Mouse (Mus musculus) lung, embryonic 14.5 days (tissue): Measurements from ENCODE around the gene Gulp1. TPM values are rescaled to one million over a fixed set of nuclear protein-coding genes. Genes with fewer than 3 reads are reported as not detected.
A peak's percentile ranks its signal among the peaks of the same experiment; 100 is the strongest.

Experiments
- ATAC-seq: fragments of 200-750 bp; cut with Nextera tagmentation; 2 replicates; pipeline ENCODE4 v1.8.0; 2017; ENCODE audit warnings: mild to moderate bottlenecking, moderate TSS enrichment, moderate library complexity; ENCODE audit not compliant: insufficient read depth
- DNase-seq: peaks from one replicate; pipeline ENCODE4 v3.0.0-alpha.2; 2015
- H3K27ac ChIP-seq: fragments of 300-500 bp; sonication (generic); 2 replicates; pipeline ENCODE4 v1.5.1; 2014; ENCODE audit warnings: low read depth, mild to moderate bottlenecking, moderate library complexity
- H3K27me3 ChIP-seq: fragments of 300-500 bp; sonication (generic); 2 replicates; pipeline ENCODE4 v1.6.1; 2014; ENCODE audit warnings: low read length, control low read depth; ENCODE audit not compliant: insufficient read depth
- H3K36me3 ChIP-seq: fragments of 300-500 bp; sonication (generic); 2 replicates; pipeline ENCODE4 v1.6.1; 2014; ENCODE audit warnings: control low read depth; ENCODE audit not compliant: insufficient read depth
- H3K4me1 ChIP-seq: fragments of 300-500 bp; sonication (generic); 2 replicates; pipeline ENCODE4 v1.6.1; 2014; ENCODE audit warnings: antibody characterized with exemption, control low read depth; ENCODE audit not compliant: insufficient read depth
- H3K4me2 ChIP-seq: fragments of 300-500 bp; sonication (generic); 2 replicates; pipeline ENCODE4 v1.6.1; 2014; ENCODE audit warnings: mild to moderate bottlenecking
- H3K4me3 ChIP-seq: fragments of 300-500 bp; sonication (generic); 2 replicates; pipeline ENCODE4 v1.5.1; 2014; ENCODE audit warnings: low read depth, low read length
- H3K9ac ChIP-seq: fragments of 300-500 bp; sonication (generic); 2 replicates; pipeline ENCODE4 v1.6.1; 2014
- H3K9me3 ChIP-seq: fragments of 300-500 bp; sonication (generic); 2 replicates; pipeline ENCODE4 v1.6.1; 2016; ENCODE audit warnings: low read depth, low read length, control low read depth
- CTCF ChIP-seq: IDR thresholded peaks from 2 replicates; pipeline ENCODE4 v1.5.1; 2016; ENCODE audit warnings: antibody characterized with exemption, low read depth
- WGBS: fragments of 180-500 bp; shearing (Covaris S2); extraction: QIAGEN DNeasy Blood & Tissue Kit; methylation state at CpG from one replicate; pipeline ENCODE4 v1.1.7; 2014; 5-methylcytosine and 5-hydroxymethylcytosine counted together
- polyA plus RNA-seq: library from polyadenylated mRNA; unstranded; fragments of >200 nt; fragmentation: Nextera tagmentation; extraction: Ambion mirVana; gene quantifications from 2 replicates; pipeline ENCODE4 v1.2.1, GENCODE M21; 2014

Gulp1 gene
- polyA plus RNA-seq, 1 experiment from 2014 or later: 28.3 TPM

- Histone ChIP-seq H3K9ac (no peak overlapping the region), H3K4me2 (no peak overlapping the region), H3K4me1 (no peaks in the 10 kb centered on the region), H3K9me3 (no peaks in the 10 kb centered on the region), H3K36me3 (no peaks in the 10 kb centered on the region), H3K4me3 (no peak overlapping the region), H3K27me3 (no peaks in the 10 kb centered on the region), H3K27ac (no peak overlapping the region)
- no peak for TF ChIP-seq CTCF
- ATAC-seq: no peak
- peak; percentile 21 for DNase-seq
Measured at GRCm38 (mm10) chr1:44806368-44806767, 255.1 kb downstream of the Gulp1 start.

GRCm38 (mm10) chr1:44810336-44810735 lies 259.0 kb downstream of the Gulp1 start:
- 48% methylated on average over 2 of the region's 2 CpGs for WGBS

GRCm38 (mm10) chr1:44833934-44834333 lies 282.6 kb downstream of the Gulp1 start:
- no peak for TF ChIP-seq CTCF
- WGBS: 64% methylated on average over 4 of the region's 4 CpGs
- no peaks in the 10 kb centered on the region for H3K9me3 ChIP-seq
- H3K4me2 ChIP-seq: no peak overlapping the region
- H3K27me3 ChIP-seq: no peaks in the 10 kb centered on the region
- H3K9ac ChIP-seq: no peak overlapping the region
- DNase-seq (no peak), ATAC-seq (no peak)
- H3K36me3 ChIP-seq: no peaks in the 10 kb centered on the region
- H3K4me1 ChIP-seq: no peaks in the 10 kb centered on the region
- H3K4me3 ChIP-seq: no peak overlapping the region
- no peak overlapping the region for H3K27ac ChIP-seq

More at GRCm38 (mm10) chr1:44810336-44810735, 259.0 kb downstream of the Gulp1 start:
- H3K4me1 ChIP-seq: no peaks in the 10 kb centered on the region
- H3K4me2 ChIP-seq: no peak overlapping the region
- DNase-seq (peak; percentile 45), ATAC-seq (no peak)
- H3K36me3 ChIP-seq: no peaks in the 10 kb centered on the region
- no peak for TF ChIP-seq CTCF
- H3K4me3 ChIP-seq: no peak overlapping the region
- H3K9ac ChIP-seq: no peak overlapping the region
- no peak overlapping the region for H3K27ac ChIP-seq
- no peaks in the 10 kb centered on the region for H3K9me3 ChIP-seq
- H3K27me3 ChIP-seq: no peaks in the 10 kb centered on the region
